In genomic region chr7:127768346-127768996, GRCm38 (mm10) we compare ENCODE assay signal across 10 mouse cellular contexts. TPM values are rescaled to one million over a fixed set of nuclear protein-coding genes. Genes with fewer than 3 reads are reported as not detected.
DNase-seq lines count a peak whose midpoint lies in the region; ATAC-seq and TF ChIP-seq lines count a peak whose summit lies in the region.
"Had no signal": no experiment of that assay in that cellular context is flagged by ENCODE, and none has a peak within 500 bp of the region (broad histone marks: within the 10 kb centered on the region; RNA-seq: fewer than 3 reads in every experiment).

No protein-coding gene starts in this region.

- H3K36me3 ChIP-seq in spleen, adult 2 months (ENCODE audit: control insufficient read depth, insufficient read depth, low read length) = no peaks in the 10 kb centered on the region
- peaks cover 22% of the 10 kb centered on the region for H3K36me3 ChIP-seq in hindbrain, embryonic 16.5 days (ENCODE audit: control insufficient read depth, insufficient read depth, low read length)
- H3K36me3 ChIP-seq in midbrain, embryonic 13.5 days = peaks cover 51% of the 10 kb centered on the region

- ATAC-seq in hindbrain, embryonic 16.5 days = no peak
- no peak; the same call in 1 of the 2 replicates for ATAC-seq in midbrain, embryonic 13.5 days
- ATAC-seq in frontal cortex, adult (ENCODE audit: low TSS enrichment) = no peak
- no peak for ATAC-seq in granulocyte monocyte progenitor cell, adult 5-6 weeks (replicated peaks; ENCODE audit: poor library complexity, severe bottlenecking)

- H3K9me3 ChIP-seq in hindbrain, embryonic 16.5 days (ENCODE audit: control insufficient read depth, low read length) = no peaks in the 10 kb centered on the region
- H3K9me3 ChIP-seq in midbrain, embryonic 13.5 days = no peaks in the 10 kb centered on the region

- H3K4me3 ChIP-seq in gastrocnemius, adult 2 months = peak overlapping the region; percentile 84
- no peak overlapping the region for H3K4me3 ChIP-seq in spleen, adult 2 months (ENCODE audit: extremely low read depth, insufficient read depth, insufficient read length)
- no peak overlapping the region for H3K4me3 ChIP-seq in hindbrain, embryonic 16.5 days (ENCODE audit: low read length)
- no peak overlapping the region for H3K4me3 ChIP-seq in midbrain, embryonic 13.5 days (replicated peaks)

- H3K27me3 ChIP-seq in spleen, adult 2 months (ENCODE audit: control insufficient read depth, insufficient read depth, low read length) = no peaks in the 10 kb centered on the region
- H3K27me3 ChIP-seq in hindbrain, embryonic 16.5 days (replicated peaks; ENCODE audit: control insufficient read depth, insufficient read depth, low read length) = no peaks in the 10 kb centered on the region
- H3K27me3 ChIP-seq in midbrain, embryonic 13.5 days = no peaks in the 10 kb centered on the region
- H3K27me3 ChIP-seq: Patski had no signal

- no peak for TF ChIP-seq POLR2A in spleen, adult 2 months (IDR thresholded peaks at IDR 0.05; ENCODE audit: low read depth, low read length)

- peak; percentile 12; the same call in 1 of the 2 replicates for TF ChIP-seq CTCF in gastrocnemius, adult 2 months (IDR thresholded peaks at IDR 0.05)
- TF ChIP-seq CTCF in spleen, adult 2 months (IDR thresholded peaks at IDR 0.05; ENCODE audit: extremely low read depth, insufficient read depth, insufficient read length, insufficient replicate concordance) = peak; percentile 15; the same call in 1 of the 2 replicates

- no peak for DNase-seq in gastrocnemius, adult 2 months
- no peak for DNase-seq in gastrocnemius, postnatal 10 days
- DNase-seq in spleen, adult 2 months (ENCODE audit: low read depth in 1 of 2, low spot score in 2 of 2) = no peak
- DNase-seq in spleen, adult 18-20 months = no peak

- H3K4me2 ChIP-seq in hindbrain, embryonic 16.5 days (ENCODE audit: low read length) = peak overlapping the region; percentile 20; the same call in 1 of the 2 replicates
- H3K4me2 ChIP-seq in midbrain, embryonic 13.5 days (replicated peaks) = peak overlapping the region; percentile 67; the same call in 1 of the 2 replicates

- WGBS in spleen, adult 2 months = 65% methylated on average over 13 of the region's 13 CpGs
- 49% methylated on average over 13 of the region's 13 CpGs for WGBS in hindbrain, embryonic 16.5 days
- 45% methylated on average over 13 of the region's 13 CpGs for WGBS in midbrain, embryonic 13.5 days

- peak overlapping the region; percentile 96; the same call in 1 of the 2 replicates for H3K27ac ChIP-seq in gastrocnemius, adult 2 months
- no peak overlapping the region for H3K27ac ChIP-seq in spleen, adult 2 months (ENCODE audit: insufficient read depth, low read length)
- peak overlapping the region; percentile 49; the same call in 1 of the 2 replicates for H3K27ac ChIP-seq in hindbrain, embryonic 16.5 days (ENCODE audit: low read depth, low read length)
- H3K27ac ChIP-seq in midbrain, embryonic 13.5 days = peak overlapping the region; percentile 73

- peaks cover 5% of the 10 kb centered on the region; the same call in 1 of the 2 replicates for H3K4me1 ChIP-seq in spleen, adult 2 months (ENCODE audit: control insufficient read depth, insufficient read depth, insufficient read length)
- H3K4me1 ChIP-seq in hindbrain, embryonic 16.5 days (ENCODE audit: control insufficient read depth, insufficient read depth, low read depth, low read length) = peaks cover 23% of the 10 kb centered on the region
- peaks cover 31% of the 10 kb centered on the region for H3K4me1 ChIP-seq in midbrain, embryonic 13.5 days (replicated peaks)

- intact Hi-C loops in gastrocnemius, adult 2 months (cut with DNase I) = no loop called here

- no peak overlapping the region for H3K9ac ChIP-seq in hindbrain, embryonic 16.5 days (ENCODE audit: low read depth, low read length)
- H3K9ac ChIP-seq in midbrain, embryonic 13.5 days (replicated peaks) = 0 out of 2 replicates have a peak overlapping the region, but pooled peaks have one; percentile 14

RNA-seq across cellular contexts. Expression of gene Orai3, which starts 1.1 kb away (rescaled TPM):
- total RNA-seq in gastrocnemius, adult 2 months (2021) = 10 to 100 TPM; 10.1 to 11.7 TPM
- total RNA-seq in gastrocnemius, postnatal 10 days (2021) = 10 to 100 TPM; 10.2 to 12.3 TPM
- 50.3 and 62.9 TPM in 2 replicates for polyA plus RNA-seq in spleen, adult 2 months (2012; rRNA removed)
- polyA plus RNA-seq in hindbrain, embryonic 16.5 days (2015; fragmentation: Nextera tagmentation; extraction: Ambion mirVana) = 10.4 and 11.3 TPM in 2 replicates
- 5.9 and 6.1 TPM in 2 replicates for polyA plus RNA-seq in midbrain, embryonic 13.5 days (2015; fragmentation: Nextera tagmentation; extraction: Ambion mirVana)
- 36.8 and 41.2 TPM in 2 replicates for total RNA-seq in granulocyte monocyte progenitor cell, adult 5-6 weeks (2014; fragmentation: Nextera tagmentation)
- total RNA-seq in granulocyte monocyte progenitor cell, adult 5-6 weeks (2017) = 22.7 and 22.8 TPM in 2 replicates

RNA-seq across cellular contexts. Expression of gene Setd1a, which starts 8.0 kb away (rescaled TPM):
- 10 to 100 TPM; 15.3 to 20.8 TPM for total RNA-seq in gastrocnemius, adult 2 months (2021)
- total RNA-seq in gastrocnemius, postnatal 10 days (2021) = 10 to 100 TPM; 21.2 to 26.2 TPM
- polyA plus RNA-seq in spleen, adult 2 months (2012; rRNA removed) = 13.9 and 14.9 TPM in 2 replicates
- 12.8 and 14.6 TPM in 2 replicates for polyA plus RNA-seq in hindbrain, embryonic 16.5 days (2015; fragmentation: Nextera tagmentation; extraction: Ambion mirVana)
- polyA plus RNA-seq in midbrain, embryonic 13.5 days (2015; fragmentation: Nextera tagmentation; extraction: Ambion mirVana) = 19.7 and 22.7 TPM in 2 replicates
- 59.6 and 105 TPM in 2 replicates for total RNA-seq in granulocyte monocyte progenitor cell, adult 5-6 weeks (2014; fragmentation: Nextera tagmentation)
- 11.9 and 12.4 TPM in 2 replicates for total RNA-seq in granulocyte monocyte progenitor cell, adult 5-6 weeks (2017)

RNA-seq across cellular contexts. Expression of gene Gm49388, which starts 16.9 kb away (rescaled TPM):
- 1 to 10 TPM; 1.9 to 2.1 TPM for total RNA-seq in gastrocnemius, adult 2 months (2021)
- total RNA-seq in gastrocnemius, postnatal 10 days (2021) = under 1 TPM in 1 of 2 experiments, not detected in 1; 0.47 TPM
- polyA plus RNA-seq in spleen, adult 2 months (2012; rRNA removed) = not detected in 2 replicates
- polyA plus RNA-seq in hindbrain, embryonic 16.5 days (2015; fragmentation: Nextera tagmentation; extraction: Ambion mirVana) = not detected in 2 replicates
- polyA plus RNA-seq in midbrain, embryonic 13.5 days (2015; fragmentation: Nextera tagmentation; extraction: Ambion mirVana) = not detected in 2 replicates
- not detected in 2 replicates for total RNA-seq in granulocyte monocyte progenitor cell, adult 5-6 weeks (2014; fragmentation: Nextera tagmentation)
- 1.2 TPM in 1 of 2 replicates, not detected in the other for total RNA-seq in granulocyte monocyte progenitor cell, adult 5-6 weeks (2017)
- total RNA-seq: hematopoietic stem cell, adult 5-6 weeks had no signal

RNA-seq across cellular contexts. Expression of gene Fbxl19, which starts 24.1 kb away (rescaled TPM):
- 1 to 10 TPM; 1.2 to 2.0 TPM for total RNA-seq in gastrocnemius, adult 2 months (2021)
- total RNA-seq in gastrocnemius, postnatal 10 days (2021) = 1 to 10 TPM; 2.9 to 6.0 TPM
- 17.4 and 23.6 TPM in 2 replicates for polyA plus RNA-seq in spleen, adult 2 months (2012; rRNA removed)
- 6.8 TPM in 2 replicates for polyA plus RNA-seq in hindbrain, embryonic 16.5 days (2015; fragmentation: Nextera tagmentation; extraction: Ambion mirVana)
- 10.6 and 11.6 TPM in 2 replicates for polyA plus RNA-seq in midbrain, embryonic 13.5 days (2015; fragmentation: Nextera tagmentation; extraction: Ambion mirVana)
- total RNA-seq in granulocyte monocyte progenitor cell, adult 5-6 weeks (2014; fragmentation: Nextera tagmentation) = 11.1 and 11.7 TPM in 2 replicates
- 13.8 and 17.7 TPM in 2 replicates for total RNA-seq in granulocyte monocyte progenitor cell, adult 5-6 weeks (2017)

RNA-seq across cellular contexts. Expression of gene Hsd3b7, which starts 31.9 kb away (rescaled TPM):
- 1 to 10 TPM; 4.7 to 6.2 TPM for total RNA-seq in gastrocnemius, adult 2 months (2021)
- 10 to 100 TPM in 1 of 2 experiments, 1 to 10 TPM in 1; 8.1 to 12.5 TPM for total RNA-seq in gastrocnemius, postnatal 10 days (2021)
- 22.7 and 23.6 TPM in 2 replicates for polyA plus RNA-seq in spleen, adult 2 months (2012; rRNA removed)
- polyA plus RNA-seq in hindbrain, embryonic 16.5 days (2015; fragmentation: Nextera tagmentation; extraction: Ambion mirVana) = 11.9 and 12.1 TPM in 2 replicates
- polyA plus RNA-seq in midbrain, embryonic 13.5 days (2015; fragmentation: Nextera tagmentation; extraction: Ambion mirVana) = 8.6 and 9.2 TPM in 2 replicates
- 27.6 and 29.6 TPM in 2 replicates for total RNA-seq in granulocyte monocyte progenitor cell, adult 5-6 weeks (2014; fragmentation: Nextera tagmentation)
- total RNA-seq in granulocyte monocyte progenitor cell, adult 5-6 weeks (2017) = 19.1 and 31.6 TPM in 2 replicates
